Mouse (Mus musculus): Measurements from ENCODE around the gene Zfp229. TPM values are rescaled to one million over a fixed set of nuclear protein-coding genes. Genes with fewer than 3 reads are reported as not detected.

Gene Zfp229
- total RNA-seq (2023): 2.7 TPM

DNA sequence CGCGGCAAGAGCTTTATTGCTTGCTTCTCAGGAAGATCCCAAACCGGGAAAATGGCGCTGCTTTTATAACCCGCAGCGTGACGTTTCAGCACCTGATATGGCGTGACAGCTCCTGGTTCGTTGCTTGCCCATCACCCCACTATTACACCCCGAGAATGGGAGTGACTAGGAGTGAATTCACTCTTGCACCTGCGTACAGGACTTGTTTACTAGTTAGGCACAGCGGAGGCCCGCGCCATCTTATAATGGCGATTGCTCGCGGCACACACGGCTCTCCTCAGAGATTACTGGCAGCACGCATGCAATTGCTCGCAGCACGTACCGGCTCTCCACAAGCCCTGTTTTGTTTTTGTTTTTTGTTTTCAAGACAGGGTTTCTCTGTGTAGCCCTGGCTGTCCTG is at the start of gene Zfp229:
TSS of gene Zfp229 (plus strand) at position 301 of the 400 bp plus-strand sequence.

DNA sequence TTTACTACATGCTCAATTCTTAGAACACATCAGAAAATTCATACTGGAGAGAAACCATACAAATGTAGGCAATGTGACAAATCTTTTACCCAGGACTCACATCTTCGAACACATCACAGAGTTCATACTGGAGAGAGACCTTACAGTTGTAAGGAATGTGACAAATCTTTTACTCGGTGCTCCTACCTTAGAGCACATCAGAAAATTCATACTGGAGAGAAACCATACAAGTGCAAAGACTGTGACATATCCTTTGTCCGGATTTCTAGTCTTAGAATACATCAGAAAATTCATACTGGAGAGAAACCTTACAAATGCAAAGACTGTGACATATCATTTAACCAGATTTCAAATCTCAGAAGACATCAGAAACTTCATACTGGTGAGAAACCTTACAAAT is 39.0 kb upstream of the Zfp229 start, which contains the start of gene Gm10226:
TSS of gene Gm10226 (plus strand) at position 301 of the 400 bp plus-strand sequence.

GRCm38 (mm10) chr17:21707343-21707996 is 23.1 kb upstream of the Zfp229 start, which contains the start of gene Zfp760:
Gene Zfp760 (plus strand): TSS chr17:21707741.

Other genes with a start within 250 kb of the Zfp229 start
- 31.6 TPM for gene Zfp53, start 241.8 kb upstream of the Zfp229 start, total RNA-seq (2023)
- 8.0 TPM for gene Zfp52, start 195.3 kb upstream of the Zfp229 start, total RNA-seq (2023)
- 1.4 TPM for gene Zfp948, start 163.8 kb upstream of the Zfp229 start, total RNA-seq (2023)
- gene Zfp983, start 80.2 kb upstream of the Zfp229 start, total RNA-seq (2023): 9.9 TPM
- 14.5 TPM for gene Gm10226, start 38.9 kb upstream of the Zfp229 start, total RNA-seq (2023)
- gene Zfp760, start 23.1 kb upstream of the Zfp229 start, total RNA-seq (2023): 2.3 TPM
- 0.28 TPM for gene Zfp820, start 115.0 kb downstream of the Zfp229 start, total RNA-seq (2023)
- 6.1 TPM for gene Zfp995, start 179.1 kb downstream of the Zfp229 start, total RNA-seq (2023)
- gene Zfp942, start 231.7 kb downstream of the Zfp229 start, total RNA-seq (2023): 25.2 TPM
- gene Zfp943, start 231.8 kb downstream of the Zfp229 start, total RNA-seq (2023): 21.7 TPM